Mouse (Mus musculus) activated CD4-positive, CD25-positive, alpha-beta regulatory T cell (primary cell): ENCODE data around the gene Tbc1d14. TPM values are rescaled to one million over a fixed set of nuclear protein-coding genes. Genes with fewer than 3 reads are reported as not detected.

Source experiments
- polyA plus RNA-seq, 2 experiments: library from polyadenylated mRNA; unstranded; fragments of 100-300 nt; shearing (Covaris generic); gene quantifications; one replicate each; pipeline ENCODE4 v1.2.1; 2017

Tbc1d14 gene
- 10 to 100 TPM; 54.5 to 70.1 TPM for polyA plus RNA-seq

GRCm38 (mm10) chr5:36593176-36593575, at the start of gene Tbc1d14:
Gene Tbc1d14, minus strand, starts transcription at chr5:36593276.

GRCm38 (mm10) chr5:36484171-36484990, 108.7 kb downstream of the Tbc1d14 start, which contains the start of the genes Tada2b and Ccdc96:
Gene Tada2b, minus strand, starts transcription at chr5:36484285.
Gene Ccdc96, plus strand, starts transcription at chr5:36484588.

DNA sequence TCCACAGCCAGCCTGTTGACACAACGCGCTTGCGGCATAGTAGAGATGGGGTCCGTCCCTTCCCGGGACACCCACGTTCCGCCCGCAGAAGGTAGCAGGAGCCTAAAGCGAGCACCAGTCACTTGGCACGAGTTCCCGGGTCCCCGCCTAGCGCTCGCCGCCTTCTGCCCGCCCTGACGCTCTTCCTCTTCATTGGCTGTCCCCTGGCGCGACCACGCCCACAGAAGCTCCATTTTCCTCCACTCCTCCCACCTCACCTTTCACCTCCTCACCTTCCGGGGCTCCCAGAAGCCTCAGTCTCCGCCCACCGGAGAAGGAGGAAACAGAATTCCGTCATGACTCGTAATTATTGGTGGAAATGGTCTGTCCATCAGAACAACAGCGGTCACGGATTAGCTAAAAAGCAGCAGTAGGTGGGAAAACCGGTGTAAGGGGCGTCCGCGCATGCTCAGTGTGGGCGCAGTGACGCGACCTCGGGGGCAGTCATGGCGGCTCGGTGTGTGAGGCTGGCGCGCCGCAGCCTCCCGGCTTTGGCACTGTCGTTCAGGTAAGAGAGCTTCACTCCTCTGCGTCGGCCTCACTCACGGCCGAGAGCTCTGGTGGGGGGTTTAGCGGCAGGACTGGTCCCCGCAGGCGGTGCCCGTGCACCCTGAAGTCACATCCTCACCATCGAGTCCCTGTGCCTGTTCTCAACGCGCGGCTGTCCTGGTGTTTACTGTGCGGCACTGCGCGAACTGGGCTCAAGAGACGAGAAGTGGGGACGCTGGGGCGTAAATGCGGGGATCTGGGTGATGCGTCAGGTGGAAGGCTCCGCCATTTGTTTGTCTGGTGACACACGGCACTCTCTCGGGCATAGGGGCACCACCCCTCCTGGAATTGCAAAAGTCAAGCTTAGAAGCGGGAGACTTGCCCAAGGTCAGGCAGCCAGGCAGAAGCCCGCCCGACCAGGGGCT, 128.1 kb downstream of the Tbc1d14 start, which contains the start of gene Grpel1:
Gene Grpel1, plus strand, starts transcription at position 290 of the 953 bp plus-strand sequence.

Other genes with a start within 250 kb of the Tbc1d14 start
- gene Sorcs2, start 195.1 kb downstream of the Tbc1d14 start, polyA plus RNA-seq: 1 to 10 TPM; 1.8 to 2.6 TPM
- gene Grpel1, start 128.3 kb downstream of the Tbc1d14 start, polyA plus RNA-seq: 10 to 100 TPM; 31.7 to 41.8 TPM
- gene Tada2b, start 109.0 kb downstream of the Tbc1d14 start, polyA plus RNA-seq: 10 to 100 TPM; 15.1 to 20.9 TPM
- under 1 TPM; 0.11 to 0.12 TPM for gene Ccdc96, start 108.7 kb downstream of the Tbc1d14 start, polyA plus RNA-seq
- 10 to 100 TPM; 33.1 to 38.0 TPM for gene D5Ertd579e, start 102.7 kb upstream of the Tbc1d14 start, polyA plus RNA-seq
- gene Bloc1s4, start 155.4 kb upstream of the Tbc1d14 start, polyA plus RNA-seq: 10 to 100 TPM; 32.5 to 33.5 TPM
- 100 to 1,000 TPM; 245 to 254 TPM for gene Mrfap1, start 203.5 kb upstream of the Tbc1d14 start, polyA plus RNA-seq
- gene Man2b2, start 237.4 kb upstream of the Tbc1d14 start, polyA plus RNA-seq: 10 to 100 TPM; 14.0 to 19.1 TPM